Mouse (Mus musculus): ENCODE measurements at regions not wholly inside any gene's neighbourhood (a gene's known extent, or its start where the extent isn't known, plus 50 kb on each side); places are given as distances from the start of the nearest gene placed in this dataset.
A peak's percentile ranks its signal among the peaks of the same experiment; 100 is the strongest.

GRCm38 (mm10) chrX:42360173-42360931, 129.1 kb upstream of the Tex13c2 start:
- H3K4me1 ChIP-seq (ENCODE audit: control insufficient read depth, insufficient read depth, low read length) = no peaks in the 10 kb centered on the region
- H3K27me3 ChIP-seq (ENCODE audit: control insufficient read depth, insufficient read depth, low read length) = no peaks in the 10 kb centered on the region
- no peak overlapping the region for H3K4me3 ChIP-seq (ENCODE audit: low read depth, low read length)
- H3K27ac ChIP-seq (ENCODE audit: low read depth, low read length) = peak overlapping the region; percentile 53; the same call in 1 of the 2 replicates
- ATAC-seq (ENCODE audit: insufficient read depth, low FRiP score, low TSS enrichment) (no peak), DNase-seq (ENCODE audit: low spot score) (peak; percentile 18)
- H3K4me2 ChIP-seq (ENCODE audit: low read depth) = peak overlapping the region; percentile 44
- no peak overlapping the region for H3K9ac ChIP-seq (ENCODE audit: low read length)
- WGBS = 15% methylated on average over 15 of the region's 15 CpGs
- H3K36me3 ChIP-seq (ENCODE audit: control insufficient read depth, insufficient read depth, low read length) = no peaks in the 10 kb centered on the region
- H3K9me3 ChIP-seq (ENCODE audit: control insufficient read depth, low read length) = no peaks in the 10 kb centered on the region

- WGBS = 17% methylated on average over 6 of the region's 6 CpGs
- no peak overlapping the region for H3K4me3 ChIP-seq (ENCODE audit: low read depth, low read length)
Measured at GRCm38 (mm10) chrX:42360973-42361372, 128.5 kb upstream of the Tex13c2 start.

GRCm38 (mm10) chrX:42361400-42362028, 128.0 kb upstream of the Tex13c2 start:
- H3K4me2 ChIP-seq (ENCODE audit: low read depth) = peak overlapping the region; percentile 44
- WGBS = 21% methylated on average over 15 of the region's 15 CpGs
- H3K27ac ChIP-seq (ENCODE audit: low read depth, low read length) = no peak overlapping the region
- no peaks in the 10 kb centered on the region for H3K27me3 ChIP-seq (ENCODE audit: control insufficient read depth, insufficient read depth, low read length)
- DNase-seq (ENCODE audit: low spot score) (peak; percentile 68), ATAC-seq (ENCODE audit: insufficient read depth, low FRiP score, low TSS enrichment) (peak; percentile 92)
- H3K4me1 ChIP-seq (ENCODE audit: control insufficient read depth, insufficient read depth, low read length) = no peaks in the 10 kb centered on the region
- no peak overlapping the region for H3K4me3 ChIP-seq (ENCODE audit: low read depth, low read length)
- no peaks in the 10 kb centered on the region for H3K9me3 ChIP-seq (ENCODE audit: control insufficient read depth, low read length)
- H3K9ac ChIP-seq (ENCODE audit: low read length) = no peak overlapping the region; the same call in 1 of the 2 replicates
- no peaks in the 10 kb centered on the region for H3K36me3 ChIP-seq (ENCODE audit: control insufficient read depth, insufficient read depth, low read length)

More at GRCm38 (mm10) chrX:42360973-42361372, 128.5 kb upstream of the Tex13c2 start:
- peak; percentile 26 for DNase-seq (ENCODE audit: low spot score)
- peak overlapping the region; percentile 4; the same call in 1 of the 2 replicates for H3K27ac ChIP-seq (ENCODE audit: low read depth, low read length)
- H3K9ac ChIP-seq (ENCODE audit: low read length) = no peak overlapping the region
- H3K27me3 ChIP-seq (ENCODE audit: control insufficient read depth, insufficient read depth, low read length) = no peaks in the 10 kb centered on the region
- no peaks in the 10 kb centered on the region for H3K4me1 ChIP-seq (ENCODE audit: control insufficient read depth, insufficient read depth, low read length)
- ATAC-seq (ENCODE audit: insufficient read depth, low FRiP score, low TSS enrichment) = peak; percentile 35
- H3K4me2 ChIP-seq (ENCODE audit: low read depth) = peak overlapping the region; percentile 44
- no peaks in the 10 kb centered on the region for H3K36me3 ChIP-seq (ENCODE audit: control insufficient read depth, insufficient read depth, low read length)
- no peaks in the 10 kb centered on the region for H3K9me3 ChIP-seq (ENCODE audit: control insufficient read depth, low read length)

GRCm38 (mm10) chrX:42364137-42364536, 125.4 kb upstream of the Tex13c2 start:
- Histone ChIP-seq H3K27ac (ENCODE audit: low read depth, low read length) (no peak overlapping the region), H3K36me3 (ENCODE audit: control insufficient read depth, insufficient read depth, low read length) (no peaks in the 10 kb centered on the region), H3K4me3 (ENCODE audit: low read depth, low read length) (no peak overlapping the region), H3K4me2 (ENCODE audit: low read depth) (no peak overlapping the region), H3K9me3 (ENCODE audit: control insufficient read depth, low read length) (no peaks in the 10 kb centered on the region), H3K27me3 (ENCODE audit: control insufficient read depth, insufficient read depth, low read length) (no peaks in the 10 kb centered on the region), H3K4me1 (ENCODE audit: control insufficient read depth, insufficient read depth, low read length) (no peaks in the 10 kb centered on the region), H3K9ac (ENCODE audit: low read length) (no peak overlapping the region)
- ATAC-seq (ENCODE audit: insufficient read depth, low FRiP score, low TSS enrichment) (no peak), DNase-seq (ENCODE audit: low spot score) (no peak)
- 81% methylated on average over 1 of the region's 1 CpGs for WGBS

- H3K9me3 ChIP-seq (ENCODE audit: control insufficient read depth, low read length) = no peaks in the 10 kb centered on the region
- H3K4me1 ChIP-seq (ENCODE audit: control insufficient read depth, insufficient read depth, low read length) = no peaks in the 10 kb centered on the region
- H3K27ac ChIP-seq (ENCODE audit: low read depth, low read length) = no peak overlapping the region
- ATAC-seq (ENCODE audit: insufficient read depth, low FRiP score, low TSS enrichment) (no peak), DNase-seq (ENCODE audit: low spot score) (no peak)
- H3K4me2 ChIP-seq (ENCODE audit: low read depth) = no peak overlapping the region
- WGBS = 74% methylated on average over 3 of the region's 3 CpGs
- no peak overlapping the region for H3K4me3 ChIP-seq (ENCODE audit: low read depth, low read length)
- H3K9ac ChIP-seq (ENCODE audit: low read length) = no peak overlapping the region
- no peaks in the 10 kb centered on the region for H3K36me3 ChIP-seq (ENCODE audit: control insufficient read depth, insufficient read depth, low read length)
- no peaks in the 10 kb centered on the region for H3K27me3 ChIP-seq (ENCODE audit: control insufficient read depth, insufficient read depth, low read length)
Measured at GRCm38 (mm10) chrX:42373794-42374398, 115.6 kb upstream of the Tex13c2 start.

- no peaks in the 10 kb centered on the region for H3K4me1 ChIP-seq (ENCODE audit: control insufficient read depth, insufficient read depth, low read length)
- no peaks in the 10 kb centered on the region for H3K9me3 ChIP-seq (ENCODE audit: control insufficient read depth, low read length)
- no peak for ATAC-seq (ENCODE audit: insufficient read depth, low FRiP score, low TSS enrichment)
- no peaks in the 10 kb centered on the region for H3K27me3 ChIP-seq (ENCODE audit: control insufficient read depth, insufficient read depth, low read length)
- no peak overlapping the region for H3K4me2 ChIP-seq (ENCODE audit: low read depth)
- no peaks in the 10 kb centered on the region for H3K36me3 ChIP-seq (ENCODE audit: control insufficient read depth, insufficient read depth, low read length)
- H3K9ac ChIP-seq (ENCODE audit: low read length) = no peak overlapping the region
- H3K27ac ChIP-seq (ENCODE audit: low read depth, low read length) = no peak overlapping the region
- WGBS = 85% methylated on average over 3 of the region's 3 CpGs
- DNase-seq (ENCODE audit: low spot score) = no peak
- no peak overlapping the region for H3K4me3 ChIP-seq (ENCODE audit: low read depth, low read length)
Measured at GRCm38 (mm10) chrX:42393836-42394556, 95.5 kb upstream of the Tex13c2 start.

- Histone ChIP-seq H3K36me3 (ENCODE audit: control insufficient read depth, insufficient read depth, low read length) (no peaks in the 10 kb centered on the region), H3K4me3 (ENCODE audit: low read depth, low read length) (no peak overlapping the region), H3K27me3 (ENCODE audit: control insufficient read depth, insufficient read depth, low read length) (no peaks in the 10 kb centered on the region), H3K9ac (ENCODE audit: low read length) (no peak overlapping the region), H3K4me2 (ENCODE audit: low read depth) (no peak overlapping the region), H3K27ac (ENCODE audit: low read depth, low read length) (no peak overlapping the region), H3K9me3 (ENCODE audit: control insufficient read depth, low read length) (no peaks in the 10 kb centered on the region), H3K4me1 (ENCODE audit: control insufficient read depth, insufficient read depth, low read length) (no peaks in the 10 kb centered on the region)
- DNase-seq (ENCODE audit: low spot score) (no peak), ATAC-seq (ENCODE audit: insufficient read depth, low FRiP score, low TSS enrichment) (no peak)
- 90% methylated on average over 4 of the region's 4 CpGs for WGBS
Measured at GRCm38 (mm10) chrX:42396441-42396840, 93.0 kb upstream of the Tex13c2 start.

- Histone ChIP-seq H3K36me3 (ENCODE audit: control insufficient read depth, insufficient read depth, low read length) (no peaks in the 10 kb centered on the region), H3K9me3 (ENCODE audit: control insufficient read depth, low read length) (no peaks in the 10 kb centered on the region), H3K9ac (ENCODE audit: low read length) (no peak overlapping the region), H3K27me3 (ENCODE audit: control insufficient read depth, insufficient read depth, low read length) (no peaks in the 10 kb centered on the region), H3K4me3 (ENCODE audit: low read depth, low read length) (no peak overlapping the region), H3K4me2 (ENCODE audit: low read depth) (no peak overlapping the region), H3K4me1 (ENCODE audit: control insufficient read depth, insufficient read depth, low read length) (no peaks in the 10 kb centered on the region), H3K27ac (ENCODE audit: low read depth, low read length) (no peak overlapping the region)
- DNase-seq (ENCODE audit: low spot score) = no peak
- WGBS = 62% methylated on average over 1 of the region's 1 CpGs
- no peak for ATAC-seq (ENCODE audit: insufficient read depth, low FRiP score, low TSS enrichment)
Measured at GRCm38 (mm10) chrX:42398836-42399235, 90.7 kb upstream of the Tex13c2 start.
